Mouse (Mus musculus) embryo, embryonic 10 days (tissue): ENCODE measurements around the gene Il1rap.

Source experiments
- DNase-seq: peaks from one replicate; pipeline ENCODE4 v3.0.0-alpha.2; 2015; ENCODE audit warnings: low spot score

Il1rap gene

DNA sequence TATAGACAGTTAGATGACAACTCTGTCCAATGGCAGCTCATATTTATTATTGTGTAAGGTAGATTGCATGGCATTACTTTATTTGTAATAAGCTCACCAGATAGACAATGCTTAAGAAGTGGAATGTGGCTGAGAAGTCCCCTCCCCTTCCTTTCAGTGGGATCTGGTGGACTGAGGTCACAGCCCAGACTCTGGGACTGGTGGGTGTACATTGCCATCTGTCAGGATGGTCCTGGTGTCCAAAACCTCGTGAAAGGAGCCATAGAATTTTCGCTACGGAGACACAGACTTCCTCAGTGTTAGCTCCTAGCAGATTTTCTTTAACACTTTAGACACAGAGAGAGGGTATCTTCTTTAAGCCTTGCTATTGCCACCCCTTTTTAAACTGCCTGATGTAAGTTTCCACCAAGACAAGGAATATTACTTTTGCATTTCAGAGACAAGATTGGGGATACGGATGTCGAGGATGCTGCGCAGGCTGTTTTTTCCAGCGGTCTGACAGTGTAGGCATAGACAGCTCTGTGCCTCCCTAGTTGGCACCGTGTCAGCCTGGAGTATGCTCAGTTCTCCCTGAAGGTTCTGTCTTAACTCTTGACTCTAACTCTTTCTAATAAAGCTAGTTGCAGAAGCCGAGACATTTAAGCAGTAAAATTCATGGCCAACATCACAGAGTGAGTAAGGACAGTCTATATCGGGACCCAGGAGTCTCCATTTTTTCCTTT, 31.2 kb downstream of the Il1rap start:
- DNase-seq, result no peak

DNA sequence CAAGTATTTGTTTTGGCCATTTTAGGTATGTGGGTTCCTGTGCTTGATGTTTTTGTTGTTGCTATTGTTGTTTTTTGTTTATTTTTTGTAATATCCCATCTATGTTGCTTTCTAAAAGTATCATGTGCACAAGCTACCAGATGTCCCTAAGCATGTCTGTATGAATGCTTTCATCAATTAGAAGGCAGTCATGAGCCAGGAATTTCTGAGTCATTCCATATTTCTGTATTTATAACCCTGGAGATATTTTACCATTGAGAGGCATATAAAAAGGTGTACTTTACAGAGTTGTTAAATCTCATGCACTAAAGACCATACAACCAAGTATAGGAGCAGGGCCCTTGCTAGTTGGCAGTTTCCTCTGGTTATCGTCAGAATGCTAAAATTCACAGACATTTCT, 41.6 kb downstream of the Il1rap start:
- DNase-seq, result no peak

DNA sequence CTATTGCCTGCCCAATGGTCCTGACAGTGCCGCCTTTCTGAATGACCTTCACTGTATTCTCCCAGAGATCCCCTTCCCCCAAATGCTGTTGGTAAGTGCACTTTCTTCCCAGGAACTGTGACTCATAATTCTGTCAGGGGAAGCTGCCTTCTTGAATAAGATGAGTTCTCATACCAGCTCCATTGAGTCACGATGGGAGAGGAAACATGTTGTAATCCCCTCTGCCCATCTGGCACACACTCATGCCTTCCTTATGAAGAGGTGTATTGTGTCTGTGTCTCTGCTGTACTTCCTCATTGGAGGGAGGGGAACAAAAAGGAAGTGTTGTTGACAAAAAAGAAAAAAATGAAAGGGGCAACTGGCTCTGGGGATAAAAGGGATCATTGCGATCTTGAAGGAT, 44.6 kb downstream of the Il1rap start:
- no peak for DNase-seq

DNA sequence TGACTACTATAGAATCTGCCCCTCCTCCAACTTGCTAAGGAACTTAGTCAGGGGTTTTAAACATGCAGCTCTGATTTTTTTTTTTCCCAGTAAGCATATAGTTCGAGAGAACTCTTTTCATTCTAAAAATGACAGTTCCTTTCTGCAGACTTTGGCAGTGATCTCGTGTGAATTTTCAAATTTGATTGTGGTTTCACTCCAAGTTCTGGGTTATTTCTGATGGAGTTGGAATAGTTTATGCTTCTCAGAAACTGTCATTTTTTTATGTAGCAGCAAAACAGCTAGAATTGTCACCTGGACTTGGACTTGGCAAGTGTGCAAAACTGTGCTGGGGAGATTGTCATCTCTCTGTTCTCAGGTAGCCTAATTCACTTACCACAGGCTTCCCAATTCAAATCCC, 53.3 kb downstream of the Il1rap start:
- DNase-seq, result no peak

GRCm38 (mm10) chr16:26643077-26643476, 61.6 kb downstream of the Il1rap start:
- no peak for DNase-seq

DNA sequence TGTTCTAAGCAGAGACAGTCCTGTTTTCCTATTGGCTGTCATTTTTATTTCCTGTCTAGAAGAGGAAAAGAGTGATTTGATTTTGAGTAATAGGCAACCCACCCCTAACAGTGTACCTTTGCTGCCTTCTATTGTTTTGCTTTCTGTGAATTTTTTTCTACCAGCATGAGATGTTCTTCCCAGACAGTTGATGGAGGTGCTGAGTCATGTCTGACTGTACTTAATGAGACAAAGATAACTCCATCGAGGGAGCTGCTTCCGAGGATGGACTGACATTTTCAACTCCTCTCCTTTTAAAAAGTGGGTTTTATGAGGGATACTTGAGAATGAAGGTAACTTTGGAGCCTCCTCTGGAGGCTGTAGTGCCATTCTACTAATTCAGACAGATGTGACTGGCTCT, 64.6 kb downstream of the Il1rap start:
- DNase-seq, result no peak

- no peak for DNase-seq
These were observed 65.5 kb downstream of the Il1rap start for GRCm38 (mm10) chr16:26647036-26647435.

- no peak for DNase-seq
These were observed 81.4 kb downstream of the Il1rap start for GRCm38 (mm10) chr16:26662722-26663436.

DNA sequence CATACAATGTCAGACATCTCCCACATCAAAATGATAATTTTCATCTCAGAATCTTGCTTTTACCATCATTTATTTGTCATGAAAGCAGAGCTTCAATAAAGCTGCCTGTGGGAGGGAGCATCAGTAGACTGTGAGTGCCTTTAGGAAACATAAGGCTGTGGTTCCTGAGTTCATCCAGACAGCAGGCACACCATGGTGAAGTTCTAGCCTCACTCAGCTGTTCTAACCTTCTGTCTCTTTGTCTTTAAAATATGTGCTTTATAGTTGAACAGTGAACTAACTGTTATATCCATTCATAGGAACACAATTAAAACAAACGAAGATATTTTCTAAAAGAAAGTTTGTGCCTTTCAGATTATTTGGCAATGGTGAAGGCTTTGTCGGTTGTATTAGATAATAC, 84.9 kb downstream of the Il1rap start:
- DNase-seq, result no peak

DNA sequence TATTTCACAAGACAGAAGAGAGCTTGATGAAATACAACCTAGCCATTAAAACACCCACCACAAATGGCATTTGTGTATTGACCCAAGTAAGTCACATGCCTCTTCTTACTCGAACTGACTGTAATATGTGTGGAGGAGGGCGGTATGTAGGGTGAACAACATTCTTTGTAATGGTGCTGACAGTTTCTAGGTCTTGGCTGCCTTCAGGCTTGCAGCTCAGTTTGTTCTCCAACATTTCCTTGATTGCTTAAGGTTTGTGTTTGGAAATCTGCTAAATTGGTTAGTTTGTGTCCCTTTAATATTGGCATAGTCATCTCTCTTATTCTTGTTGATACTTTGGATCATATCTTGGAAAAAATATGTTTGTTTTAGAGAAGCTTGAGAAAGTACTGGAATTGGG, 87.6 kb downstream of the Il1rap start:
- DNase-seq, result no peak

- DNase-seq, result no peak
These were observed 98.9 kb downstream of the Il1rap start for GRCm38 (mm10) chr16:26680381-26680780.

- DNase-seq, result no peak
These were observed 108.3 kb downstream of the Il1rap start for GRCm38 (mm10) chr16:26689771-26690170.

DNA sequence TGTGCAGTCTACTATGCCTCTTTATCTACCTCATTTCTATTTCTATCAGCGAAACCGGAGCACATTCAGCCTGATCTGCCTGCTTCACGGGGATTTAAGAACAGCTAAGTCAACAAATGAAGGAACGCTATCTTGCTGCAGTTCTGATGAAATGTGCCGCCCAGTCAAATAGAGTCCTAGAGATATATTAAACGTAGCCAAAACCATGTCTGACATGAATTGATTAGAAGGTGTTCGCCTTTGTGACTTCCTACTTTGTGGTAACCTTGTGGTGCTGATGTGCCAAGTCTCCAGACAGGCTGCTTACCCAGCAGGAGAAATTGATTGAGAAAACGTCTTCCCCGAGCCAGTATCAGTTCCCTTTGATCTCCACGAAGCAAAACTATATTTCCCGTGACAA, 109.8 kb downstream of the Il1rap start:
- no peak for DNase-seq

- DNase-seq, result no peak
These were observed 116.6 kb downstream of the Il1rap start for GRCm38 (mm10) chr16:26698076-26698475.

DNA sequence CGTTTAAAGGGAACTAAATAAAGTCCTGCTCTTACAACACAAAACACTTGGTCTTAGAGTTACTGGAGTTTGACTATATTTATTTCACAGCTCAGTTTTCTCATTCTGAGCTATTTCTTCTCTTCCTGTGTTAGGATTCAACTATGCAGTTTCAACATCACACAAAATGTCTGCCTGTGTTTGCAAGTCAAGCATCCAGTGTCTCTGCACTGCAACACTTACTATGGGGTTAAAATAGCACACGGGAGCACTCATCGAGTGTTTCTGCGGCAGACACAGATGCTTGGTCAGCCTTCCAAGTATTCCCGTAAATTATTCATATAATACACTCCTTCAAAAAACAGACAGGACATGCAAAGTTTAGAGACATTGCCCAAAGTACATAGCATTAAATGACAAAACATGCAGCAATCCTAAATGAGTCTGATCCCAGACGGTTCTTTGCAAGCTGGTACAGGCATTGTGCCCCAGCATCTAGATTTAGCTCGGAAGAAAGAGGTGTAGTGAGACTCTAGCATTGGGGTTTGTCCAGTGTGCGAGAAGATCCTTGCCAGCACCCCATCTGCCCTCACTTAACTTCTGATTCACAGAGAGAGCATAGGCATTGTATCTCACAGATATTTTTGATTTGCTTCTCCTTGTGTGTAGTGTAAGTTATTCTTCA, 119.1 kb downstream of the Il1rap start:
- no peak for DNase-seq

DNA sequence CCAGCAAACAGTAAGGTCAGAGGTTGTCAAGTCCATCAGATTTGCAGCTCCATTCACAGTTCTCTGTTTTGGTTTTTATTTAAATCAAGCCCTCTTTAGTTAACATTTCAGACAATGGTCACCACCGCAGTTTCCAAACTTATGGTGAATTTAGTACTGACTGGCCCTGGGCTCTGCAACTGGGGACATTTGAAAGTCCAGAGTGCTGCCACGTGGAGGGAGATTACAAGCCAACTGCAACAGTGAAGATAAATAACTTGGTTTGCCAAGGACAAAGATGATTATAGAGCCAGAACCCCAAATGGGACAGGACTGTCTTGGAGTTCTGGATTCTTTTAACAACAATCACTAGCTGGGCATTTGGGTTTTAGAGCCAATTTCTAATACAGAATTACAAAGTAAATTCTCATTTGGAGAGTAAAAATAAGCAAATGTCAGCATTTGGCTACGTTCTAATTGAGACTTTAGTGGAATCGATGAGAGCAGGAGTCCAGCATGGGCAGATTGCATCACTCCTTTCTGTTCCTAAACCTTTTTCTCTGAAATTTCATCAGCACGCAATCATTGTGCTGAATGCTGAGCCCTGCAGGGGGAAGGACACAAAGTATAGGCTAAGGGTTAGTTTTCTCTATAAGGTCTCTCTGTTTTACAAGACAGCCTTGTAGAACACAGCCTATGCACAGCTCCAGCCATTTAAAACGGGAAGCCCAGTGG, 124.3 kb downstream of the Il1rap start:
- no peak for DNase-seq

GRCm38 (mm10) chr16:26706503-26706902, 125.0 kb downstream of the Il1rap start:
- DNase-seq, result no peak

GRCm38 (mm10) chr16:26710922-26711321, 129.4 kb downstream of the Il1rap start:
- no peak for DNase-seq

- no peak for DNase-seq
These were observed 132.2 kb downstream of the Il1rap start for GRCm38 (mm10) chr16:26713538-26714316.

DNA sequence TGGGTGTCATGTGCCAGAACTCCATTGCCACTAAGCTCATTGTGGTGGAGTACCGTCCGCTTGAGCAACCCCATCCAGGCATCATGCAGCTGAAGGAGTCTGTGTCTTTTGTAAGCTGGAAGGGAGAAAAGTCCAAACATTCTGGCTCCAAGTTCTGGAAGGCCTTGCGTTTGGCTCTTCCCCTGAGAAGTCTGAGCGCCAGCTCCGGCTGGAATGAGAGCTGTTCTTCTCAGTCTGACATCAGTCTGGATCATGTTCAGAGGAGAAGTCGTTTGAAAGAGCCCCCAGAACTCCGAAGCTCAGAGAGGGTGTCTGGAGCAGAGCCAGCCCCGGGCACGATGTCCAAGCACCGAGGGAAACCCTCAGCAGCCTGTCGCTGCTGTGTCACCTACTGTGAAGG, 141.0 kb downstream of the Il1rap start:
- no peak for DNase-seq

DNA sequence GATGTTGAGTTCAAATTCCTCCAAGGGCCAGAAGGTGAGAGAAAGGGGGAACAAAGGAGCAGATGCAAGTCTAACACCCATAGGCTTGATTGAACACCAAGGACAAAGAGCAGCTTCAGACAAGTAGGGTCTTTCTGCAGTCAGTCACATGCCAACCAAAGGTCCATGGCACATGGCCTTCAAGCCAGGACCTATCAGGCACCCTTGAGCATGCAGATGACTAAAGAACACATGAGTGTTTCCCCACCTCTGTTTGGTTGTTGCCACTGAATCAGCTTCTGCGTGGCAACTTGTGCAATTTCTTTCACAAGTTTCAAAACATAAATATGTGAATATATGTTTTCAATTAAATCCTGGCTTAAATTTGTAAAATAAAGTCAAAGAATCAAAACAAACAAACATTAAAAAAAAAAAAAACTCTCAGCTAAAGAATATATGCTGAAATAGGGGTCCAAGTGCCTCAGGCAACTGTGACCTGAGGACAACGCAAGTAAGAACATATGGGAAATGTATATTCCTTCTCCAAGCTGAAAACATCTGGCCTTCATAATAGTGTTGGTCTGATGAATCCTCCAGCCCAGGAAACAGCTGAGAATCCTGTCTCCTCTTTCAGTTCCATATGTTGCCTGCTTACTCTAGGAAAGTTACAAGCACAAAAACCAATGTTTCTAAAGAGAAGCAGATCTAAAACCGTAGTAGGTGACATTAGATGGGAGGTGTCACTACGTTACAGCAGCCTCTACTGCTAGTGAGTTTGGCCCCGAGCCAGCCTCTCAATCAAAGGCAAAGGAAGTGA, 142.6 kb downstream of the Il1rap start:
- DNase-seq, result peak; percentile 6
